Mouse (Mus musculus): ENCODE results near the gene Atf5. TPM values are rescaled to one million over a fixed set of nuclear protein-coding genes. Genes with fewer than 3 reads are reported as not detected.

Atf5 gene
- polyA plus RNA-seq, 1 experiment: 76.5 TPM

- WGBS: under 1% methylated on average over 45 of the region's 45 CpGs
- H3K4me1 ChIP-seq (replicated peaks; ENCODE audit: control insufficient read depth, insufficient read depth, low read length): peaks cover 44% of the 10 kb centered on the region
- peak overlapping the region; percentile 97 for H3K4me3 ChIP-seq (ENCODE audit: control insufficient read depth, insufficient read depth, low read length)
- TF ChIP-seq CTCF (IDR thresholded peaks at IDR 0.05; ENCODE audit: borderline replicate concordance, control insufficient read depth, extremely low read depth, insufficient read depth, low read length, poor library complexity) (peak; percentile 35; the same call in 1 of the 2 replicates), POLR2A (IDR thresholded peaks at IDR 0.05; ENCODE audit: control insufficient read depth, extremely low read depth, insufficient read depth, low read length, poor library complexity) (peak; percentile 80)
- peak; percentile 84 for DNase-seq
- no peaks in the 10 kb centered on the region for H3K36me3 ChIP-seq (ENCODE audit: control insufficient read depth, insufficient read depth, low read length)
- H3K27ac ChIP-seq (ENCODE audit: control insufficient read depth, insufficient read depth, low read length): peak overlapping the region; percentile 85
- no peaks in the 10 kb centered on the region for H3K27me3 ChIP-seq (ENCODE audit: control insufficient read depth, insufficient read depth, low read length)
These were observed 38.0 kb upstream of the Atf5 start for GRCm38 (mm10) chr7:44854356-44855031.

GRCm38 (mm10) chr7:44853596-44854355 lies 37.3 kb upstream of the Atf5 start:
- Histone ChIP-seq H3K4me3 (ENCODE audit: control insufficient read depth, insufficient read depth, low read length) (peak overlapping the region; percentile 97), H3K27me3 (ENCODE audit: control insufficient read depth, insufficient read depth, low read length) (no peaks in the 10 kb centered on the region), H3K4me1 (replicated peaks; ENCODE audit: control insufficient read depth, insufficient read depth, low read length) (peaks cover 44% of the 10 kb centered on the region), H3K27ac (ENCODE audit: control insufficient read depth, insufficient read depth, low read length) (peak overlapping the region; percentile 85), H3K36me3 (ENCODE audit: control insufficient read depth, insufficient read depth, low read length) (no peaks in the 10 kb centered on the region)
- TF ChIP-seq POLR2A (IDR thresholded peaks at IDR 0.05; ENCODE audit: control insufficient read depth, extremely low read depth, insufficient read depth, low read length, poor library complexity) (no peak), CTCF (IDR thresholded peaks at IDR 0.05; ENCODE audit: borderline replicate concordance, control insufficient read depth, extremely low read depth, insufficient read depth, low read length, poor library complexity) (no peak)
- DNase-seq: peak; percentile 33
- WGBS: 38% methylated on average over 26 of the region's 26 CpGs

- H3K27me3 ChIP-seq (ENCODE audit: control insufficient read depth, insufficient read depth, low read length): no peaks in the 10 kb centered on the region
- H3K4me1 ChIP-seq (replicated peaks; ENCODE audit: control insufficient read depth, insufficient read depth, low read length): peaks cover 41% of the 10 kb centered on the region
- no peak overlapping the region for H3K4me3 ChIP-seq (ENCODE audit: control insufficient read depth, insufficient read depth, low read length)
- H3K27ac ChIP-seq (ENCODE audit: control insufficient read depth, insufficient read depth, low read length): no peak overlapping the region
- no peaks in the 10 kb centered on the region for H3K36me3 ChIP-seq (ENCODE audit: control insufficient read depth, insufficient read depth, low read length)
- no peak for DNase-seq
- TF ChIP-seq POLR2A (IDR thresholded peaks at IDR 0.05; ENCODE audit: control insufficient read depth, extremely low read depth, insufficient read depth, low read length, poor library complexity) (no peak), CTCF (IDR thresholded peaks at IDR 0.05; ENCODE audit: borderline replicate concordance, control insufficient read depth, extremely low read depth, insufficient read depth, low read length, poor library complexity) (no peak)
- WGBS: 98% methylated on average over 2 of the region's 2 CpGs
These were observed 36.6 kb upstream of the Atf5 start for GRCm38 (mm10) chr7:44853065-44853464.

- H3K27ac ChIP-seq (ENCODE audit: control insufficient read depth, insufficient read depth, low read length): no peak overlapping the region
- no peak for DNase-seq
- TF ChIP-seq CTCF (IDR thresholded peaks at IDR 0.05; ENCODE audit: borderline replicate concordance, control insufficient read depth, extremely low read depth, insufficient read depth, low read length, poor library complexity): no peak
- no peak for TF ChIP-seq POLR2A (IDR thresholded peaks at IDR 0.05; ENCODE audit: control insufficient read depth, extremely low read depth, insufficient read depth, low read length, poor library complexity)
- H3K27me3 ChIP-seq (ENCODE audit: control insufficient read depth, insufficient read depth, low read length): no peaks in the 10 kb centered on the region
- no peak overlapping the region for H3K4me3 ChIP-seq (ENCODE audit: control insufficient read depth, insufficient read depth, low read length)
- peaks cover 42% of the 10 kb centered on the region for H3K4me1 ChIP-seq (replicated peaks; ENCODE audit: control insufficient read depth, insufficient read depth, low read length)
- 95% methylated on average over 36 of the region's 36 CpGs for WGBS
- no peaks in the 10 kb centered on the region for H3K36me3 ChIP-seq (ENCODE audit: control insufficient read depth, insufficient read depth, low read length)
These were observed 36.0 kb upstream of the Atf5 start for GRCm38 (mm10) chr7:44852259-44853027.

GRCm38 (mm10) chr7:44851625-44852234 lies 35.3 kb upstream of the Atf5 start:
- H3K27me3 ChIP-seq (ENCODE audit: control insufficient read depth, insufficient read depth, low read length): no peaks in the 10 kb centered on the region
- no peak for TF ChIP-seq CTCF (IDR thresholded peaks at IDR 0.05; ENCODE audit: borderline replicate concordance, control insufficient read depth, extremely low read depth, insufficient read depth, low read length, poor library complexity)
- no peak for TF ChIP-seq POLR2A (IDR thresholded peaks at IDR 0.05; ENCODE audit: control insufficient read depth, extremely low read depth, insufficient read depth, low read length, poor library complexity)
- no peaks in the 10 kb centered on the region for H3K36me3 ChIP-seq (ENCODE audit: control insufficient read depth, insufficient read depth, low read length)
- H3K4me3 ChIP-seq (ENCODE audit: control insufficient read depth, insufficient read depth, low read length): no peak overlapping the region
- DNase-seq: no peak
- WGBS: 92% methylated on average over 12 of the region's 12 CpGs
- H3K4me1 ChIP-seq (replicated peaks; ENCODE audit: control insufficient read depth, insufficient read depth, low read length): peaks cover 42% of the 10 kb centered on the region
- no peak overlapping the region for H3K27ac ChIP-seq (ENCODE audit: control insufficient read depth, insufficient read depth, low read length)

All from thymus, adult 2 months (tissue).